Mouse (Mus musculus) embryonic fibroblast, embryonic 13.5 days (primary cell): Measurements from ENCODE around the gene Teddm3.

ENCODE experiments used
- CTCF ChIP-seq: IDR thresholded peaks from 2 replicates; pipeline ENCODE4 v1.5.1; 2011; ENCODE audit warnings: mild to moderate bottlenecking, control low read depth, low read length, moderate library complexity, borderline replicate concordance; ENCODE audit not compliant: insufficient read depth
- POLR2A ChIP-seq: IDR thresholded peaks from 2 replicates; pipeline ENCODE4 v1.6.1; 2011; ENCODE audit warnings: low read depth, mild to moderate bottlenecking, control low read depth, low read length, moderate library complexity

GRCm38 (mm10) chr16:21199426-21199825 lies 45.6 kb upstream of the Teddm3 start:
- TF ChIP-seq CTCF: no peak
- TF ChIP-seq POLR2A: no peak
